28 mouse cellular contexts compared by ENCODE assay signal in the genomic region with DNA sequence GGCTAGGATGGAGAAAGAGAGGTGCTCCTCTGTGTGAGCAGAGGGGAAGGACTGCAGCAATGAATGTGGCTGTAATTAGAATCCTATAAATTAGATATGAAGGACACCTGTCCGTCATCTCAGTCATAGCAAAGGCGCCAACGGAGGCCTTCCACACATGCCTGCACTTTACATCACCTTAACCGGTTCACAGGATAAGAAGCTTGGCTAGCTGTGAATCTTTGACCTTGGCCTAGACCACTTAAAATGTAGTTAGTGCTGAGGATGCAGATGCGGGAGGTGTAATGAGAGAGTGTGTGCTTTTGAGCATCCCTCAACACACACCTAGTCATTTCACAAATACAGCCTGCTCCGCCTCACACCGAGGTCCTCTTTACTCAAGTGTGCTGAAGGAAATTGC.
"Had no signal": no experiment of that assay in that cellular context is flagged by ENCODE, and none has a peak within 500 bp of the region (broad histone marks: within the 10 kb centered on the region; RNA-seq: fewer than 3 reads in every experiment).

No protein-coding gene starts in this region.

- H3K4me3 ChIP-seq: limb, embryonic 10.5 days; limb, embryonic 12.5 days; limb, embryonic 13.5 days; limb, embryonic 15.5 days; liver, embryonic 12.5 days; liver, embryonic 13.5 days; liver, embryonic 15.5 days; lung, embryonic 15.5 days; megakaryocyte, embryonic 14.5 days; midbrain, embryonic 10.5 days; midbrain, embryonic 12.5 days; midbrain, embryonic 13.5 days; midbrain, embryonic 15.5 days; myocyte; neural tube, embryonic 12.5 days had no signal

- H3K9me3 ChIP-seq: limb, embryonic 15.5 days; liver, embryonic 12.5 days; liver, embryonic 13.5 days; liver, embryonic 15.5 days; lung, embryonic 15.5 days; midbrain, embryonic 15.5 days; neural tube, embryonic 12.5 days had no signal

- H3K27ac ChIP-seq: limb, embryonic 10.5 days; limb, embryonic 12.5 days; limb, embryonic 13.5 days; limb, embryonic 15.5 days; liver, embryonic 12.5 days; liver, embryonic 13.5 days; liver, embryonic 14.5 days; liver, embryonic 15.5 days; lung, embryonic 15.5 days; macrophage; midbrain, embryonic 10.5 days; midbrain, embryonic 12.5 days; midbrain, embryonic 13.5 days; midbrain, embryonic 15.5 days; neural tube, embryonic 12.5 days had no signal

- H3K9ac ChIP-seq: limb, embryonic 12.5 days; limb, embryonic 13.5 days; limb, embryonic 15.5 days; liver, embryonic 12.5 days; liver, embryonic 13.5 days; liver, embryonic 14.5 days; liver, embryonic 15.5 days; liver, postnatal 0 days; lung, embryonic 14.5 days; lung, embryonic 15.5 days; midbrain, embryonic 12.5 days; midbrain, embryonic 13.5 days; midbrain, embryonic 15.5 days; neural tube, embryonic 12.5 days had no signal

- H3K4me1 ChIP-seq: liver, embryonic 12.5 days; liver, embryonic 13.5 days; liver, embryonic 15.5 days; lung, embryonic 15.5 days; megakaryocyte, embryonic 14.5 days; neural tube, embryonic 12.5 days had no signal

- DNase-seq: left cerebral cortex, postnatal 4 days; liver; liver, embryonic 13.5 days; liver, postnatal 0 days; lung, adult 18-20 months; lung, adult 2 months; lung, embryonic 14.5 days; lung, postnatal 10 days; lung, postnatal 14 days; lung, postnatal 36 days; lung, postnatal 4 days; midbrain, embryonic 14.5 days had no signal

- H3K36me3 ChIP-seq: limb, embryonic 10.5 days; limb, embryonic 12.5 days; limb, embryonic 13.5 days; limb, embryonic 15.5 days; liver, embryonic 12.5 days; liver, embryonic 13.5 days; liver, embryonic 15.5 days; lung, embryonic 15.5 days; midbrain, embryonic 10.5 days; midbrain, embryonic 12.5 days; midbrain, embryonic 13.5 days; midbrain, embryonic 15.5 days; neural tube, embryonic 12.5 days had no signal

- H3K27me3 ChIP-seq: limb, embryonic 12.5 days; limb, embryonic 13.5 days; limb, embryonic 15.5 days; liver, embryonic 12.5 days; liver, embryonic 13.5 days; liver, embryonic 15.5 days; lung, embryonic 15.5 days; midbrain, embryonic 12.5 days; midbrain, embryonic 13.5 days; midbrain, embryonic 15.5 days; neural tube, embryonic 12.5 days had no signal
